8 mouse cellular contexts compared by ENCODE assay signal in genomic region chr10:60107448-60107847, GRCm38 (mm10). TPM values are rescaled to one million over a fixed set of nuclear protein-coding genes. Genes with fewer than 3 reads are reported as not detected.
DNase-seq lines count a peak whose midpoint lies in the region; ATAC-seq and TF ChIP-seq lines count a peak whose summit lies in the region.

No protein-coding gene starts in this region.

- peak overlapping the region; percentile 97 for H3K4me2 ChIP-seq in forebrain, embryonic 12.5 days
- peak overlapping the region; percentile 99 for H3K4me2 ChIP-seq in limb, embryonic 11.5 days (ENCODE audit: low read depth, severe bottlenecking)

- H3K4me3 ChIP-seq in forebrain, embryonic 12.5 days (replicated peaks): peak overlapping the region; percentile 56
- peak overlapping the region; percentile 53 for H3K4me3 ChIP-seq in limb, embryonic 11.5 days (ENCODE audit: low read depth, low read length)

- intact Hi-C loops in left cerebral cortex, postnatal 4 days (cut with DNase I): loop anchor here (5.0 to 10.0 kb wide), 2 partner anchors 105 to 213 kb away; partner anchors contain the start of genes Anapc16 and Ascc1

- H3K9ac ChIP-seq in forebrain, embryonic 12.5 days: peak overlapping the region; percentile 69; the same call in 1 of the 2 replicates
- H3K9ac ChIP-seq in limb, embryonic 11.5 days (ENCODE audit: low read length): peak overlapping the region; percentile 43

- DNase-seq in left cerebral cortex, postnatal 4 days: peak; percentile 45
- DNase-seq in left cerebral cortex, adult 11 months (ENCODE audit: low spot score): no peak
- DNase-seq in brain, embryonic 14.5 days (ENCODE audit: low read depth): peak; percentile 40
- peak; percentile 32 for DNase-seq in limb, embryonic 11.5 days (ENCODE audit: low spot score)
- peak; percentile 12 for DNase-seq in naive thymus-derived CD4-positive, alpha-beta T cell, adult 2 months (ENCODE audit: low read depth)
- no peak for DNase-seq in thymus, postnatal 25 days
- DNase-seq in urinary bladder, adult 18-20 months (ENCODE audit: low spot score in 2 of 2): no peak

- no peaks in the 10 kb centered on the region for H3K9me3 ChIP-seq in forebrain, embryonic 12.5 days
- H3K9me3 ChIP-seq in limb, embryonic 11.5 days (ENCODE audit: control insufficient read depth, low read length): no peaks in the 10 kb centered on the region

- TF ChIP-seq POLR2A in brain, embryonic 14.5 days (IDR thresholded peaks at IDR 0.05; ENCODE audit: borderline replicate concordance, extremely low read depth, insufficient read depth, insufficient read length, poor library complexity, severe bottlenecking): no peak

- peaks cover 71% of the 10 kb centered on the region for H3K27me3 ChIP-seq in forebrain, embryonic 12.5 days
- H3K27me3 ChIP-seq in limb, embryonic 11.5 days (ENCODE audit: control insufficient read depth, insufficient read depth, low read length): peaks cover 40% of the 10 kb centered on the region

- no peak overlapping the region for H3K27ac ChIP-seq in forebrain, embryonic 12.5 days
- H3K27ac ChIP-seq in limb, embryonic 11.5 days (replicated peaks; ENCODE audit: low read depth, low read length): no peak overlapping the region

- TF ChIP-seq CTCF in brain, embryonic 14.5 days (IDR thresholded peaks at IDR 0.05; ENCODE audit: borderline replicate concordance, extremely low read depth, insufficient read depth, insufficient read length): no peak

- peaks cover 39% of the 10 kb centered on the region for H3K4me1 ChIP-seq in forebrain, embryonic 12.5 days
- H3K4me1 ChIP-seq in limb, embryonic 11.5 days (ENCODE audit: control insufficient read depth, insufficient read depth, low read length): peaks cover 8% of the 10 kb centered on the region

- no peaks in the 10 kb centered on the region for H3K36me3 ChIP-seq in forebrain, embryonic 12.5 days (replicated peaks)
- no peaks in the 10 kb centered on the region for H3K36me3 ChIP-seq in limb, embryonic 11.5 days (ENCODE audit: control insufficient read depth, insufficient read depth, low read length)

- under 1% methylated on average over 28 of the region's 28 CpGs for WGBS in forebrain, embryonic 12.5 days
- WGBS in limb, embryonic 11.5 days: under 1% methylated on average over 28 of the region's 28 CpGs

- ATAC-seq in forebrain, embryonic 12.5 days (ENCODE audit: low FRiP score): peak; percentile 7; the same call in 1 of the 2 replicates
- ATAC-seq in limb, embryonic 11.5 days (ENCODE audit: insufficient number of reproducible peaks, low FRiP score, low TSS enrichment, low read depth): no peak

RNA-seq across cellular contexts. Expression of gene Spock2, which starts 1.4 kb away (rescaled TPM):
- 100 to 1,000 TPM; 312 to 345 TPM for total RNA-seq in left cerebral cortex, postnatal 4 days (2021)
- 87.8 and 159 TPM in 2 replicates for polyA plus RNA-seq in brain, embryonic 14.5 days (2012; rRNA removed)
- polyA plus RNA-seq in forebrain, embryonic 12.5 days (2016; fragmentation: Nextera tagmentation; extraction: Ambion mirVana): 13.2 and 14.3 TPM in 2 replicates
- polyA plus RNA-seq in limb, embryonic 11.5 days (2014; fragmentation: Nextera tagmentation; extraction: Ambion mirVana): 1.8 and 2.0 TPM in 2 replicates

Comparison
In these comparisons a context has a peak if more than half of its experiments do, and no peak if none do; other contexts are left out.
1. DNase-seq: peak in left cerebral cortex, postnatal 4 days (single experiment), brain, embryonic 14.5 days (single experiment), limb, embryonic 11.5 days (single experiment) and naive thymus-derived CD4-positive, alpha-beta T cell, adult 2 months (single experiment); none in left cerebral cortex, adult 11 months (single experiment), thymus, postnatal 25 days (single experiment) and urinary bladder, adult 18-20 months (0 of 2).